In genomic region chr11:70016669-70017068, GRCm38 (mm10) we compare ENCODE assay signal across 8 mouse cellular contexts. TPM values are rescaled to one million over a fixed set of nuclear protein-coding genes. Genes with fewer than 3 reads are reported as not detected.
DNase-seq lines count a peak whose midpoint lies in the region; ATAC-seq and TF ChIP-seq lines count a peak whose summit lies in the region.

Dlg4 (plus strand) TSS chr11:70016942.

- WGBS in heart, adult 2 months: 68% methylated on average over 3 of the region's 3 CpGs
- WGBS in forebrain, embryonic 12.5 days: 77% methylated on average over 3 of the region's 3 CpGs
- 91% methylated on average over 3 of the region's 3 CpGs for WGBS in neural tube, embryonic 13.5 days

- TF ChIP-seq CTCF in heart, adult 2 months (IDR thresholded peaks at IDR 0.05): no peak

- no peak for TF ChIP-seq POLR2A in heart, adult 2 months (IDR thresholded peaks at IDR 0.05; ENCODE audit: insufficient read depth, low read depth, low read length)

- in situ Hi-C loops in ES-E14 (cut with MboI; ENCODE audit: low sequenced_read_pairs in 2 of 2, unreplicated experiment in 2 of 2): no loop called here

- no peak within 1 kb of the TSS for H3K4me3 ChIP-seq in heart, adult 2 months
- no peak within 1 kb of the TSS for H3K4me3 ChIP-seq in ES-E14 (ENCODE audit: insufficient read depth in 1 of 2, low read depth in 1 of 2, low read length in 2 of 2, poor library complexity in 1 of 2, severe bottlenecking in 1 of 2)
- peak within 1 kb of the TSS; percentile 70 for H3K4me3 ChIP-seq in forebrain, embryonic 12.5 days (replicated peaks)
- peak within 1 kb of the TSS; percentile 79 for H3K4me3 ChIP-seq in neural tube, embryonic 13.5 days

- H3K4me2 ChIP-seq in forebrain, embryonic 12.5 days: peak within 1 kb of the TSS; percentile 93
- peak within 1 kb of the TSS; percentile 79 for H3K4me2 ChIP-seq in neural tube, embryonic 13.5 days

- no peaks in the 10 kb centered on the region for H3K9me3 ChIP-seq in ES-E14 (ENCODE audit: control insufficient read depth, insufficient read depth, low read depth, low read length)
- H3K9me3 ChIP-seq in forebrain, embryonic 12.5 days: no peaks in the 10 kb centered on the region
- no peaks in the 10 kb centered on the region for H3K9me3 ChIP-seq in neural tube, embryonic 13.5 days

- no peaks in the 10 kb centered on the region for H3K36me3 ChIP-seq in heart, adult 2 months (ENCODE audit: control insufficient read depth, insufficient read depth, low read length)
- H3K36me3 ChIP-seq in ES-E14 (ENCODE audit: control insufficient read depth, insufficient read depth, low read length, poor library complexity, severe bottlenecking): peaks cover 11% of the 10 kb centered on the region
- peaks cover 13% of the 10 kb centered on the region for H3K36me3 ChIP-seq in forebrain, embryonic 12.5 days (replicated peaks)
- H3K36me3 ChIP-seq in neural tube, embryonic 13.5 days: peaks cover 26% of the 10 kb centered on the region

- H3K27me3 ChIP-seq in heart, adult 2 months (ENCODE audit: control insufficient read depth, insufficient read depth, low read length): no peaks in the 10 kb centered on the region
- no peaks in the 10 kb centered on the region for H3K27me3 ChIP-seq in forebrain, embryonic 12.5 days
- H3K27me3 ChIP-seq in neural tube, embryonic 13.5 days: no peaks in the 10 kb centered on the region

- DNase-seq in heart, adult 2 months: no peak
- DNase-seq in heart, postnatal 36 days: no peak
- no peak for DNase-seq in ES-E14 (ENCODE audit: low read depth, low spot score)
- no peak for DNase-seq in layer of hippocampus, postnatal 14 days (ENCODE audit: low spot score in 2 of 2)
- no peak for DNase-seq in urinary bladder, adult 18-20 months (ENCODE audit: low spot score in 2 of 2)
- DNase-seq in c-Kit-positive CD71-positive TER-119-positive erythroid progenitor cells, embryonic 14.5 days (ENCODE audit: low spot score): no peak

- H3K27ac ChIP-seq in heart, adult 2 months: peak within 1 kb of the TSS; percentile 62
- H3K27ac ChIP-seq in ES-E14 (ENCODE audit: insufficient read depth, low read depth, low read length, poor library complexity, severe bottlenecking): no peak within 1 kb of the TSS
- H3K27ac ChIP-seq in forebrain, embryonic 12.5 days: peak within 1 kb of the TSS; percentile 90
- H3K27ac ChIP-seq in neural tube, embryonic 13.5 days (replicated peaks): peak within 1 kb of the TSS; percentile 96

- TF ChIP-seq EP300 in heart, adult 2 months (IDR thresholded peaks at IDR 0.05; ENCODE audit: insufficient read depth, low read depth, low read length): no peak

- peaks cover 6% of the 10 kb centered on the region for H3K4me1 ChIP-seq in heart, adult 2 months (ENCODE audit: control insufficient read depth, insufficient read depth, low read length)
- peaks cover 0 to 20% of the 10 kb centered on the region in 2 experiments; a peak in 1 of 4 replicates for H3K4me1 ChIP-seq in ES-E14 (ENCODE audit: control insufficient read depth in 2 of 2, insufficient read depth in 2 of 2, low read length in 2 of 2, poor library complexity in 1 of 2)
- H3K4me1 ChIP-seq in forebrain, embryonic 12.5 days: peaks cover 52% of the 10 kb centered on the region
- peaks cover 53% of the 10 kb centered on the region for H3K4me1 ChIP-seq in neural tube, embryonic 13.5 days (replicated peaks)

- ATAC-seq in forebrain, embryonic 12.5 days (ENCODE audit: low FRiP score): no peak
- ATAC-seq in neural tube, embryonic 13.5 days (ENCODE audit: low read depth): no peak

- intact Hi-C loops in heart, adult 2 months (cut with DNase I): no loop called here
- intact Hi-C loops in heart, postnatal 36 days (cut with DNase I): no loop called here

- no peak within 1 kb of the TSS for H3K9ac ChIP-seq in heart, adult 2 months (ENCODE audit: low read depth, low read length)
- no peak within 1 kb of the TSS for H3K9ac ChIP-seq in ES-E14 (ENCODE audit: insufficient read depth, low read depth, low read length, poor library complexity, severe bottlenecking)
- peak within 1 kb of the TSS; percentile 96 for H3K9ac ChIP-seq in forebrain, embryonic 12.5 days
- peak within 1 kb of the TSS; percentile 98 for H3K9ac ChIP-seq in neural tube, embryonic 13.5 days

- H3K79me2 ChIP-seq in heart, adult 2 months (replicated peaks; ENCODE audit: control insufficient read depth, insufficient read depth, low read length): no peaks in the 10 kb centered on the region

TF ChIP-seq in ES-E14, 5 proteins besides CTCF, POLR2A, EP300 and RAD21:
- TF ChIP-seq MAFK (IDR thresholded peaks at IDR 0.05; ENCODE audit: insufficient read depth, low read depth, low read length): no peak
- TF ChIP-seq ZC3H11A (IDR thresholded peaks at IDR 0.05; ENCODE audit: borderline replicate concordance, low read depth, low read length): no peak
- no peak for TF ChIP-seq ZNF384 (IDR thresholded peaks at IDR 0.05; ENCODE audit: low read depth, low read length)
- TF ChIP-seq HCFC1 (IDR thresholded peaks at IDR 0.05; ENCODE audit: borderline replicate concordance, insufficient read depth, low read length): no peak
- no peak for TF ChIP-seq CHD2 (IDR thresholded peaks at IDR 0.05; ENCODE audit: low read depth, low read length)

RNA-seq across cellular contexts. Expression of gene Dlg4, which starts in this region (rescaled TPM):
- total RNA-seq in heart, adult 2 months (2021): 1 to 10 TPM; 5.2 to 5.7 TPM
- 6.9 and 9.8 TPM in 2 replicates for polyA plus RNA-seq in heart, adult 2 months (2012; rRNA removed)
- 1 to 10 TPM; 6.3 to 7.4 TPM for total RNA-seq in heart, postnatal 36 days (2021)
- 10.8 and 11.4 TPM in 2 replicates for total RNA-seq in ES-E14 (2012; rRNA removed)
- polyA plus RNA-seq in forebrain, embryonic 12.5 days (2016; fragmentation: Nextera tagmentation; extraction: Ambion mirVana): 20.3 and 24.9 TPM in 2 replicates
- 100 to 1,000 TPM; 845 to 900 TPM for total RNA-seq in layer of hippocampus, postnatal 14 days (2021)
- 23.1 and 23.5 TPM in 2 replicates for polyA plus RNA-seq in neural tube, embryonic 13.5 days (2015; fragmentation: Nextera tagmentation; extraction: Ambion mirVana)

Comparison
In these comparisons a context has a peak if more than half of its experiments do, and no peak if none do; other contexts are left out.
1. RNA of gene Dlg4 (total RNA-seq): 845 to 900 TPM in layer of hippocampus, postnatal 14 days; 10.8 to 11.4 TPM in ES-E14, 6.3 to 7.4 TPM in heart, postnatal 36 days and 5.2 to 5.7 TPM in heart, adult 2 months; every median in the first group is over 10 times any median in the second.
2. H3K4me3 ChIP-seq: peak in forebrain, embryonic 12.5 days (single experiment) and neural tube, embryonic 13.5 days (single experiment); none in heart, adult 2 months (single experiment) and ES-E14 (0 of 2).
3. H3K9ac ChIP-seq: peak in forebrain, embryonic 12.5 days (single experiment) and neural tube, embryonic 13.5 days (single experiment); none in heart, adult 2 months (single experiment) and ES-E14 (single experiment).